ENCODE assay signal across 8 mouse cellular contexts in the genomic region with DNA sequence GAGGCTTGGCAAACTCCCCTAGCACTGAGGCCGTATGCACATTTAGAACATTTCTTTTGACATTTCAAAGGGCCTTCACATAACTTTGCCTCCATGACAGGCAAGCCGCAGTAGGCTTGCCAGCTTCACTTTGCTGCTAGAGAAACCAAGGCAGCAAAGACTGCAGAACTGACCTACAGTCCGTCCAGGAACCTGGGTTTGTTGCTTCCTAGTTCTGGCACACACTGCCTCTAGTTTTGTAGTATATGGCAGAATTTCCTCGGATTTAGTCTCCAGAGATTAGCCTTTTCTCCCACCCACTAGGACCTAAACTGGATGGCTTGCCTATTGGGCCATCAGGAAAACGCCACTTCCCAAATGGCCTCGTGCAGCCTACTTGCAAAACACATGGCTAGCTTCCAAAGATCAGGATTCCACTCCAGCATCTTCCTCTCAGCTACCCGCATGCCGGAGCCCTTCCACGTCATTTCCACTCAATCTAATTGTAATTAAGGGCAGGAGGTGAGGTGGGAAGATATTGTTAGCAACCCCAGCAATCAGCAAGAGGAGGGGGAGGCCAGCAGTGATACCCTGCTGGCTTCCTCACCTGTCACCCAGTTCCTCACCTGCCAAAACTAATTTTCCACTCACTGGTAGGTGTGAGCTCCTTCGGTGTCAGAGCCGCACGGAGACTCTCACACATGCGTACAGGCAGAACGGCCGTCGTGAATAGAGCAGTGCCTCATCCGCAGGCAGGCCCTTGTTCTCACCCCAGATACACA. TPM values are rescaled to one million over a fixed set of nuclear protein-coding genes. Genes with fewer than 3 reads are reported as not detected.
DNase-seq lines count a peak whose midpoint lies in the region; ATAC-seq lines count a peak whose summit lies in the region.

No protein-coding gene starts in this region.

- peak overlapping the region; percentile 37 for H3K4me2 ChIP-seq in hindbrain, embryonic 12.5 days (replicated peaks)
- H3K4me2 ChIP-seq in neural tube, embryonic 13.5 days: peak overlapping the region; percentile 39

- peaks cover 59% of the 10 kb centered on the region for H3K27me3 ChIP-seq in embryonic facial prominence, embryonic 10.5 days (replicated peaks; ENCODE audit: low read depth, poor library complexity, severe bottlenecking)
- H3K27me3 ChIP-seq in hindbrain, embryonic 12.5 days: peaks cover 19% of the 10 kb centered on the region; the same call in 1 of the 2 replicates
- H3K27me3 ChIP-seq in neural tube, embryonic 13.5 days: peaks cover 27% of the 10 kb centered on the region

- WGBS in embryonic facial prominence, embryonic 10.5 days: 71% methylated on average over 17 of the region's 17 CpGs
- 62% methylated on average over 17 of the region's 17 CpGs for WGBS in hindbrain, embryonic 12.5 days
- WGBS in neural tube, embryonic 13.5 days: 66% methylated on average over 17 of the region's 17 CpGs

- ATAC-seq in hindbrain, embryonic 12.5 days (ENCODE audit: low FRiP score): no peak; the same call in 1 of the 2 replicates
- no peak for ATAC-seq in neural tube, embryonic 13.5 days (ENCODE audit: low read depth)

- DNase-seq in left cerebral cortex, postnatal 4 days: peak; percentile 27
- DNase-seq in left cerebral cortex, postnatal 14 days (ENCODE audit: low spot score in 2 of 2): no peak
- no peak for DNase-seq in embryonic facial prominence, embryonic 10.5 days (ENCODE audit: low spot score)
- DNase-seq in Muller cell, postnatal 12 days (ENCODE audit: inconsistent ontology term): no peak
- DNase-seq in frontal cortex, postnatal 10 days (ENCODE audit: low spot score in 2 of 2): no peak
- DNase-seq in gastrocnemius, adult 18-20 months (ENCODE audit: low spot score): no peak

- H3K4me1 ChIP-seq in embryonic facial prominence, embryonic 10.5 days: peaks cover 41% of the 10 kb centered on the region
- H3K4me1 ChIP-seq in hindbrain, embryonic 12.5 days: peaks cover 29% of the 10 kb centered on the region
- H3K4me1 ChIP-seq in neural tube, embryonic 13.5 days (replicated peaks): peaks cover 29% of the 10 kb centered on the region

- peak overlapping the region; percentile 36; the same call in 1 of the 2 replicates for H3K4me3 ChIP-seq in embryonic facial prominence, embryonic 10.5 days
- H3K4me3 ChIP-seq in hindbrain, embryonic 12.5 days: no peak overlapping the region
- H3K4me3 ChIP-seq in neural tube, embryonic 13.5 days: no peak overlapping the region

- no peaks in the 10 kb centered on the region for H3K9me3 ChIP-seq in embryonic facial prominence, embryonic 10.5 days
- no peaks in the 10 kb centered on the region for H3K9me3 ChIP-seq in hindbrain, embryonic 12.5 days (replicated peaks)
- no peaks in the 10 kb centered on the region for H3K9me3 ChIP-seq in neural tube, embryonic 13.5 days

- peak overlapping the region; percentile 35; the same call in 1 of the 2 replicates for H3K27ac ChIP-seq in embryonic facial prominence, embryonic 10.5 days (replicated peaks)
- H3K27ac ChIP-seq in hindbrain, embryonic 12.5 days: peak overlapping the region; percentile 60; the same call in 1 of the 2 replicates
- 0 out of 2 replicates have a peak overlapping the region, but pooled peaks have one; percentile 38 for H3K27ac ChIP-seq in neural tube, embryonic 13.5 days (replicated peaks)

- H3K9ac ChIP-seq in hindbrain, embryonic 12.5 days: 0 out of 2 replicates have a peak overlapping the region, but pooled peaks have one; percentile 4
- H3K9ac ChIP-seq in neural tube, embryonic 13.5 days: peak overlapping the region; percentile 43; the same call in 1 of the 2 replicates

- H3K36me3 ChIP-seq in embryonic facial prominence, embryonic 10.5 days (replicated peaks): no peaks in the 10 kb centered on the region
- H3K36me3 ChIP-seq in hindbrain, embryonic 12.5 days: no peaks in the 10 kb centered on the region
- no peaks in the 10 kb centered on the region for H3K36me3 ChIP-seq in neural tube, embryonic 13.5 days

- intact Hi-C loops in left cerebral cortex, postnatal 4 days (cut with DNase I): no loop called here
- intact Hi-C loops in left cerebral cortex, postnatal 14 days (cut with DNase I): no loop called here

RNA-seq across cellular contexts. Expression of a gene that starts 7.8 kb away (rescaled TPM):
- total RNA-seq in left cerebral cortex, postnatal 4 days (2021): 10 to 100 TPM; 14.7 to 15.5 TPM
- 100 to 1,000 TPM in 1 of 2 experiments, 10 to 100 TPM in 1; 75.4 to 105 TPM for total RNA-seq in left cerebral cortex, postnatal 14 days (2021)
- 3.4 and 3.6 TPM in 2 replicates for polyA plus RNA-seq in embryonic facial prominence, embryonic 10.5 days (2016; fragmentation: Nextera tagmentation; extraction: Ambion mirVana)
- polyA plus RNA-seq in hindbrain, embryonic 12.5 days (2016; fragmentation: Nextera tagmentation; extraction: Ambion mirVana): 2.4 and 2.6 TPM in 2 replicates
- 4.0 and 4.8 TPM in 2 replicates for polyA plus RNA-seq in neural tube, embryonic 13.5 days (2015; fragmentation: Nextera tagmentation; extraction: Ambion mirVana)
- total RNA-seq in gastrocnemius, adult 18-20 months (2021): 1 to 10 TPM; 2.4 to 2.7 TPM

RNA-seq across cellular contexts. Expression of a gene that starts 9.2 kb away (rescaled TPM):
- total RNA-seq in left cerebral cortex, postnatal 4 days (2021): 10 to 100 TPM; 15.3 to 16.3 TPM
- 10 to 100 TPM; 11.1 to 11.4 TPM for total RNA-seq in left cerebral cortex, postnatal 14 days (2021)
- polyA plus RNA-seq in embryonic facial prominence, embryonic 10.5 days (2016; fragmentation: Nextera tagmentation; extraction: Ambion mirVana): 51.7 and 54.6 TPM in 2 replicates
- polyA plus RNA-seq in hindbrain, embryonic 12.5 days (2016; fragmentation: Nextera tagmentation; extraction: Ambion mirVana): 34.6 and 36.7 TPM in 2 replicates
- polyA plus RNA-seq in neural tube, embryonic 13.5 days (2015; fragmentation: Nextera tagmentation; extraction: Ambion mirVana): 24.9 and 27.2 TPM in 2 replicates
- total RNA-seq in gastrocnemius, adult 18-20 months (2021): 10 to 100 TPM in 1 of 2 experiments, 1 to 10 TPM in 1; 8.7 to 11.0 TPM

Comparison
In these comparisons a context has a peak if more than half of its experiments do, and no peak if none do; other contexts are left out.
1. RNA of a gene that starts 7.8 kb away (total RNA-seq): 75.4 to 105 TPM in left cerebral cortex, postnatal 14 days; 14.7 to 15.5 TPM in left cerebral cortex, postnatal 4 days and 2.4 to 2.7 TPM in gastrocnemius, adult 18-20 months; every median in the first group is over 4 times any median in the second.
2. Peak in every context shown above with its lines, with median percentiles within 50 percentile points of each other: H3K27ac ChIP-seq.